Mouse (Mus musculus): ENCODE measurements around the gene Acta2. TPM values are rescaled to one million over a fixed set of nuclear protein-coding genes. Genes with fewer than 3 reads are reported as not detected.
"Not testable (repeated sequence)": the region's sequence is repeated elsewhere in the genome, so short reads cannot be mapped to it uniquely, and the experiment has no call there.

The Acta2 gene
- polyA plus RNA-seq, 1 experiment from 2014 or later, result 423 TPM

DNA sequence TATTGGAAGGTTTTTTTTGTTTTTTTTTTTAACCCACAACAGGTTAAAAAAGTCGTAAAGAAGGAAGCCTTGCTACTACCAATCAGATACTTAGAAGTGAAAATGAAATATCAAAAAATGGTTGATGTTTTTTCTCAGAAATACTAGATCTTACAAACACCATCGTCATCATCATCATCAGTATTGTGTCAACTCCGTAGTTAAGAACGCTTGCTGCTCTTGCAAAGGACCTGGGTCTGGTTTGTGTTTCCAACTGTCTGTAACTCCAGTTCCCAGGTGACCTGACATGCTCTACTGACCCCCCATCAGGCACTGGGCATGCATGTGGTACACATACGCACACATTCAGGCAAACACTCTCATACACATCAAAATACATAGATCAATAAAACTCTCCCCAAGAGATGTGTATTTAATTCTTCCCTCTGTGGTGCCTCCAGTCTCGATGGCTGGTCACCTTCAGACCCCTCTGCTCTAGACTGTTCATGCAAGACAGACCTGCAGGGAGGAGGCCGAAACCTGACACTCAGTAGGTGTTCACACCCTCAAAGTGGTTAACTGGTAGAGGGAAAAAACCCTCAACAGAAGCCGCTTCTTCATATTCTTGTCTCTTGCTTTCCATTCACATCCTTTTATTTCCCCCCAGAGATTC is 45.3 kb downstream of the Acta2 start:
- Histone ChIP-seq H3K9ac (ENCODE audit: low read depth, low read length) (no peak overlapping the region), H3K4me3 (ENCODE audit: low read depth, low read length) (no peak overlapping the region), H3K4me2 (ENCODE audit: low read depth, low read length) (no peak overlapping the region), H3K4me1 (ENCODE audit: control insufficient read depth, insufficient read depth, low read length) (peaks cover 5% of the 10 kb centered on the region; the same call in 1 of the 2 replicates), H3K9me3 (ENCODE audit: control insufficient read depth, low read length) (no peaks in the 10 kb centered on the region), H3K27me3 (replicated peaks; ENCODE audit: control insufficient read depth, insufficient read depth, low read length) (no peaks in the 10 kb centered on the region), H3K36me3 (ENCODE audit: control insufficient read depth, insufficient read depth, low read length) (no peaks in the 10 kb centered on the region), H3K27ac (replicated peaks; ENCODE audit: low read depth, low read length) (no peak overlapping the region)
- no peak for ATAC-seq (ENCODE audit: low read depth)
- DNase-seq (ENCODE audit: low spot score), result no peak
- WGBS, result 63% methylated on average over 8 of the region's 8 CpGs

DNA sequence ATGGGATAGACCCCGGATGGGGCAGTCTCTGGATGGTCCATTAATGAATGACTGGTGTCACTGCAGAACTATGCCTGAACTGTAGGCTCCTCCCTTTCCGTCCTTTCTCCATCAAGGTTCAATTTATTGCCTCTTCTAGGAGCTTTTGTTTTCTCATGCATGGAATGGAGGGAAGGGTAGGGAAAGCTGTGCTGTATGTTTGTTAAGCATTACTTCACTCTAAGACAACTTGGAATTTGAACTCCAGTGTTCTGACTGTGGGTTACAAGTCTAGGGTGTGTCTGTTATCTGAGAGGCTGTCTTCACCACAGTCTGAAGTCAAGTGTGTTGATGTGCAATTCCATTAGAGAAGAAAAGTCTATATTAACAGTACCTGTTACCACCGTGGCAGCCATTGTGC is 46.4 kb downstream of the Acta2 start:
- 85% methylated on average over 3 of the region's 3 CpGs for WGBS
- DNase-seq (ENCODE audit: low spot score) (no peak), ATAC-seq (ENCODE audit: low read depth) (no peak)
- no peaks in the 10 kb centered on the region for H3K9me3 ChIP-seq (ENCODE audit: control insufficient read depth, low read length)
- no peaks in the 10 kb centered on the region for H3K27me3 ChIP-seq (replicated peaks; ENCODE audit: control insufficient read depth, insufficient read depth, low read length)
- no peak overlapping the region for H3K9ac ChIP-seq (ENCODE audit: low read depth, low read length)
- H3K4me2 ChIP-seq (ENCODE audit: low read depth, low read length), result no peak overlapping the region
- H3K4me1 ChIP-seq (ENCODE audit: control insufficient read depth, insufficient read depth, low read length), result peaks cover 5% of the 10 kb centered on the region; the same call in 1 of the 2 replicates
- H3K27ac ChIP-seq (replicated peaks; ENCODE audit: low read depth, low read length), result no peak overlapping the region
- H3K4me3 ChIP-seq (ENCODE audit: low read depth, low read length), result no peak overlapping the region
- H3K36me3 ChIP-seq (ENCODE audit: control insufficient read depth, insufficient read depth, low read length), result no peaks in the 10 kb centered on the region

DNA sequence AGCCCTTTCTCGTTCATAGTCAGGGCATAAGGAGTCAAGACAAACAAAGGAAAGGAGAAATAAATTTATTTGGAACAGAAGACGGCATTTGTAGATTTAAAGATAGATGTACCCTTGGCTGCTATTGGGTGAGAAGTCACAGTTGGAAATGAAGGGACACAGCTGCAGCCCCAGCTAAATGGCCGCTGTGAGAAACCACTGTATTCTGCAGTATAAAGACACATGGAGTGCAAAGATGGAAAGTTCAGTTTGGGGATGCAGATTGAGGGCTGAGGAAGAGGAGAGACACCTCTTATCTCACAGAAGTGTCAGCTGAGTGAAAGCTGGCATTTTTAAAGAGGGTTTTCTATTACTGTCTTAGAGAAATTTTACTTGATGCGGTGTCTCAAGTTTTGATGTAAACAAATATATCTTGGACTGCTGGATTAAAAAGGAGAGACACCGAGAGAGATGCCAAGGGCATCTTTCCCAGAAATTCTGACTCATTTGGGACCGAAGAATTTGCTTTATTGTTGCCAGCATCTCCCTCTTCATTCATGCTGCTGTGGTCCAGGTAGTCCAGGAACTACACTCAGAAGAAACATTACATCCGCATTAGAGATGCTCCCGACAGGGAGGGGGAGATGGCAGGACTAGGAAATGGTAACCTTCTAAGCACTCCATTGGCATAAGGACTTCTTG is 48.5 kb downstream of the Acta2 start:
- no peak for DNase-seq (ENCODE audit: low spot score)
- WGBS, result 88% methylated on average over 8 of the region's 8 CpGs
- Histone ChIP-seq H3K4me1 (ENCODE audit: control insufficient read depth, insufficient read depth, low read length) (peaks cover 5% of the 10 kb centered on the region; the same call in 1 of the 2 replicates), H3K27me3 (replicated peaks; ENCODE audit: control insufficient read depth, insufficient read depth, low read length) (no peaks in the 10 kb centered on the region), H3K4me3 (ENCODE audit: low read depth, low read length) (no peak overlapping the region), H3K9me3 (ENCODE audit: control insufficient read depth, low read length) (no peaks in the 10 kb centered on the region), H3K4me2 (ENCODE audit: low read depth, low read length) (no peak overlapping the region), H3K9ac (ENCODE audit: low read depth, low read length) (no peak overlapping the region), H3K27ac (replicated peaks; ENCODE audit: low read depth, low read length) (no peak overlapping the region), H3K36me3 (ENCODE audit: control insufficient read depth, insufficient read depth, low read length) (no peaks in the 10 kb centered on the region)
- no peak for ATAC-seq (ENCODE audit: low read depth)

DNA sequence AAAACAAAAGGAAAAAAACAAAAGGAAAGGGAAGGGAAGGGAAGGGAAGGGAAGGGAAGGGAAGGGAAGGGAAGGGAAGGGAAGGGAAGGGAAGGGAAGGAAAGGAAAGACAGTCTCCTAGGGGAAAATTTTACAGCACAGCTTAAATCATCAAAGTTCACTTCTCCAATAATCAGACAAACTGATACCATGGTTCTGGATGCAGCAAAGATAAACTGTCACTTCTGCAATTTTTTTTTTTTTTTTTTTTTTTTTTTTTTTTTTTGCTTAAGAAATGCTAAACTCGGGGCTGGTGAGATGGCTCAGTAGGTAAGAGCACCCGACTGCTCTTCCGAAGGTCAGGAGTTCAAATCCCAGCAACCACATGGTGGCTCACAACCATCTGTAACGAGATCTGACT is 49.3 kb downstream of the Acta2 start:
- not testable (repeated sequence) for H3K4me3 ChIP-seq (ENCODE audit: low read depth, low read length); H3K9ac ChIP-seq (ENCODE audit: low read depth, low read length); H3K27me3 ChIP-seq (replicated peaks; ENCODE audit: control insufficient read depth, insufficient read depth, low read length); H3K4me1 ChIP-seq (ENCODE audit: control insufficient read depth, insufficient read depth, low read length); H3K36me3 ChIP-seq (ENCODE audit: control insufficient read depth, insufficient read depth, low read length); H3K27ac ChIP-seq (replicated peaks; ENCODE audit: low read depth, low read length); H3K9me3 ChIP-seq (ENCODE audit: control insufficient read depth, low read length); ATAC-seq (ENCODE audit: low read depth); H3K4me2 ChIP-seq (ENCODE audit: low read depth, low read length); DNase-seq (ENCODE audit: low spot score)
- 76% methylated on average over 3 of the region's 4 CpGs for WGBS

DNA sequence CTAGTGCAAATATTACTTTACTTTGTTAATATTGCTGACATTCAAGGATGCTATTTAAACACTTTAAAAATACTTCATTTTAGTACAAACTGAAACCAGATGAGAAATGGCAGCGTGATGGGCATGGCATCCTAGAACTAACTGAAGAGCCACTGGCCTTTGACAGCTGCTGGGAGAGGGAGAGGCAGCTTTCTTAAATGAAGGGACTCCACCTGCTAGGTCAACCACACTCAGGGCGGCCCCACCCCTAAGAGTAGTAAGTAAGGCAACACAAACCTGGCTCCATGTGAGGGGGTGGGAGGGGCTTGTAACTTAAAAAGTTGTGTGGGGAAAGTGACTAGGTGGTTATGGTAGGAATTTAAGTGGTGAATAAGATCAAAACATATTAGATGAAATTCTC is 52.7 kb downstream of the Acta2 start:
- H3K4me2 ChIP-seq (ENCODE audit: low read depth, low read length), result no peak overlapping the region
- no peaks in the 10 kb centered on the region for H3K9me3 ChIP-seq (ENCODE audit: control insufficient read depth, low read length)
- no peaks in the 10 kb centered on the region for H3K4me1 ChIP-seq (ENCODE audit: control insufficient read depth, insufficient read depth, low read length)
- no peak overlapping the region for H3K9ac ChIP-seq (ENCODE audit: low read depth, low read length)
- DNase-seq (ENCODE audit: low spot score), result no peak
- no peak for ATAC-seq (ENCODE audit: low read depth)
- H3K27ac ChIP-seq (replicated peaks; ENCODE audit: low read depth, low read length), result no peak overlapping the region
- H3K4me3 ChIP-seq (ENCODE audit: low read depth, low read length), result no peak overlapping the region
- 50% methylated on average over 2 of the region's 2 CpGs for WGBS
- H3K36me3 ChIP-seq (ENCODE audit: control insufficient read depth, insufficient read depth, low read length), result no peaks in the 10 kb centered on the region
- H3K27me3 ChIP-seq (replicated peaks; ENCODE audit: control insufficient read depth, insufficient read depth, low read length), result no peaks in the 10 kb centered on the region

DNA sequence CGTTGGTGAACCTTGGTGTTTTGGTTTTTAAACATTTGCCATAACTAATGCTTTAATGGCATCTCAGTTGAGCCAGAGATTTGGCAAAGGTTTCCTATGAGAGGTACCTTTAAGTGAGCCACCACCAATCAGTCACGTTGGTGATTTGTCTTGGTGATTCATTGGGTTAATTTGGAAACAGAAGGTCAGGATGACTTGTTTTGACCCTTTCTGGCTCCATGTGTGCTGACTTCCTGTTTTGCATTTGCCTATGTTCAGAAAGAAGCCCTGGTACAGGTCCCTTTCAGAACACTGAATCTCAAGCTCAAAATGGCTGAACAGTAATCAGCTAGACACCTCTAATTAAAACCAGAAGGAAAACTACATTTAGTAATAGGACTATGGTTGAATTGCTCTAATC is 55.9 kb downstream of the Acta2 start:
- Histone ChIP-seq H3K4me2 (ENCODE audit: low read depth, low read length) (no peak overlapping the region), H3K4me3 (ENCODE audit: low read depth, low read length) (no peak overlapping the region), H3K9me3 (ENCODE audit: control insufficient read depth, low read length) (no peaks in the 10 kb centered on the region), H3K27me3 (replicated peaks; ENCODE audit: control insufficient read depth, insufficient read depth, low read length) (no peaks in the 10 kb centered on the region), H3K36me3 (ENCODE audit: control insufficient read depth, insufficient read depth, low read length) (no peaks in the 10 kb centered on the region), H3K27ac (replicated peaks; ENCODE audit: low read depth, low read length) (no peak overlapping the region), H3K9ac (ENCODE audit: low read depth, low read length) (no peak overlapping the region), H3K4me1 (ENCODE audit: control insufficient read depth, insufficient read depth, low read length) (peaks cover 7% of the 10 kb centered on the region)
- 40% methylated on average over 2 of the region's 2 CpGs for WGBS
- DNase-seq (ENCODE audit: low spot score) (no peak), ATAC-seq (ENCODE audit: low read depth) (no peak)

DNA sequence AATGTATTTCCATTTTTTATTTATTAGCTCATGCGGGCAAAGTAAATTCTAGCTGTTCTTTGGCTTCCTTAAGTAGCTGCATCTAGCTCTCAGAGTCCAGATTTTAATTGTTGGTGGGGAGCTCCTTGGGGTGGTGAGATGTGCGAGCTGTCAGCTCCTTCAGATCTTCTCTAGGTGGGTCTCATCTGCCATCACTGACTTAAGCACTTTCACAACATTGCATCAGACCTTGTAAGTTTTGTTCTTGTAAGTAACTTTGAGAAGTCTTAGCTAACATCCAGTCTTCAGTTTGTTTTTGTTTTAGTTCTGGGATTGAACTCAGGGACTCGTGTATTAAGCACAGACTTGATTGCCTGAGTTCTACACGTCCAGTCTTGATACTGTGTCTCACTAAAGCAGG is 56.5 kb downstream of the Acta2 start:
- Histone ChIP-seq H3K9me3 (ENCODE audit: control insufficient read depth, low read length) (no peaks in the 10 kb centered on the region), H3K27ac (replicated peaks; ENCODE audit: low read depth, low read length) (no peak overlapping the region), H3K36me3 (ENCODE audit: control insufficient read depth, insufficient read depth, low read length) (no peaks in the 10 kb centered on the region), H3K27me3 (replicated peaks; ENCODE audit: control insufficient read depth, insufficient read depth, low read length) (no peaks in the 10 kb centered on the region), H3K4me1 (ENCODE audit: control insufficient read depth, insufficient read depth, low read length) (peaks cover 13% of the 10 kb centered on the region), H3K9ac (ENCODE audit: low read depth, low read length) (no peak overlapping the region), H3K4me3 (ENCODE audit: low read depth, low read length) (no peak overlapping the region), H3K4me2 (ENCODE audit: low read depth, low read length) (no peak overlapping the region)
- WGBS, result 73% methylated on average over 4 of the region's 4 CpGs
- no peak for DNase-seq (ENCODE audit: low spot score)
- ATAC-seq (ENCODE audit: low read depth), result no peak

DNA sequence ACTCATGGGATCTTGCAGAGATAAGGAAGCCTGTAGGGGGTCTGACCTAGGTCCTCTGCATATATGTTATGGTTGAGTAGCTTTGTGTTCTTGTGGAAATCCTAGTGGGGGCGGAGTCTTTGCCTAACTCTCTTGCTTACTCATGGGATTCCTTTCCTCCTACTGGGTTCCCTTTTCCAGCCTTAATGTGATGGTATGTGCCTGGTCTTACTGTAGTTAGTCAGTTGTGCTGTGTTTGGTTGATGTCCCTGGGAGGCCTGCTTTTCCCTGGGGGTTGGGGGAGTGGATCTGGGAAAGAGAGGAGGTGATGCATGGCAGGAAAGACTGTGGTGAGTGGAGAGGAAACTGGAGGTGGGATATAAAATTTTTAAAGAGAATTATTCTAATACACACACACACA is 57.3 kb downstream of the Acta2 start:
- H3K27me3 ChIP-seq (replicated peaks; ENCODE audit: control insufficient read depth, insufficient read depth, low read length), result no peaks in the 10 kb centered on the region
- ATAC-seq (ENCODE audit: low read depth) (no peak), DNase-seq (ENCODE audit: low spot score) (no peak)
- H3K4me2 ChIP-seq (ENCODE audit: low read depth, low read length), result no peak overlapping the region
- no peak overlapping the region for H3K27ac ChIP-seq (replicated peaks; ENCODE audit: low read depth, low read length)
- H3K36me3 ChIP-seq (ENCODE audit: control insufficient read depth, insufficient read depth, low read length), result no peaks in the 10 kb centered on the region
- H3K4me3 ChIP-seq (ENCODE audit: low read depth, low read length), result no peak overlapping the region
- peaks cover 21% of the 10 kb centered on the region for H3K4me1 ChIP-seq (ENCODE audit: control insufficient read depth, insufficient read depth, low read length)
- 100% methylated on average over 1 of the region's 1 CpGs for WGBS
- no peaks in the 10 kb centered on the region for H3K9me3 ChIP-seq (ENCODE audit: control insufficient read depth, low read length)
- no peak overlapping the region for H3K9ac ChIP-seq (ENCODE audit: low read depth, low read length)

DNA sequence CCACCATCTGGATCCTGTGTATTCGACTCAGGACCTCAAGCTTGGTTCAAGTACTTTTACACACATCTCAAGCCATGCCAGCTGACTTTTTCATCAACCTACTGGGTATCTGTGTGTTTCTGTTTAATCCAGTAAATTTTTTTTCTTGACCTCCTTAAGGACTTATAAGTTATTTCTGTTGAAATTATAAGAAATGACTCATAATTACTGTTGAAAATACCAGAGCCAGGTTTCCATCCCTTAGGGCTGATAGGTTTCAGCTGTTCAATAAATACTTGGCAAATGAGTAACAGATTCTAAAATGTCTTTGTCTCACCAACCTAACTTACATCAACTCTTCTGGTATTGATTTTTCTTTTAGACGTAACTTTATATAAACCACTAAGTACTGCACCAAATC is 60.4 kb downstream of the Acta2 start:
- DNase-seq (ENCODE audit: low spot score) (peak; percentile 23), ATAC-seq (ENCODE audit: low read depth) (no peak)
- H3K4me1 ChIP-seq (ENCODE audit: control insufficient read depth, insufficient read depth, low read length), result peaks cover 21% of the 10 kb centered on the region
- no peak overlapping the region for H3K9ac ChIP-seq (ENCODE audit: low read depth, low read length)
- H3K4me3 ChIP-seq (ENCODE audit: low read depth, low read length), result no peak overlapping the region
- WGBS, result 21% methylated on average over 2 of the region's 2 CpGs
- H3K36me3 ChIP-seq (ENCODE audit: control insufficient read depth, insufficient read depth, low read length), result no peaks in the 10 kb centered on the region
- no peaks in the 10 kb centered on the region for H3K27me3 ChIP-seq (replicated peaks; ENCODE audit: control insufficient read depth, insufficient read depth, low read length)
- H3K9me3 ChIP-seq (ENCODE audit: control insufficient read depth, low read length), result no peaks in the 10 kb centered on the region
- H3K4me2 ChIP-seq (ENCODE audit: low read depth, low read length), result 0 out of 2 replicates have a peak overlapping the region, but pooled peaks have one; percentile 98
- H3K27ac ChIP-seq (replicated peaks; ENCODE audit: low read depth, low read length), result no peak overlapping the region; the same call in 1 of the 2 replicates
